Mouse (Mus musculus) thymus, postnatal 36 days (tissue): ENCODE data around the gene Morn1.

Experiments used
- DNase-seq, 2 experiments: peaks; one replicate each; pipeline ENCODE4 v3.0.0; 2022; ENCODE audit warnings: mixed read lengths in 2 of 2

Morn1 gene

GRCm38 (mm10) chr4:155079666-155080065 lies 6.7 kb upstream of the Morn1 start:
- DNase-seq = no peak

GRCm38 (mm10) chr4:155083553-155083952 lies 2.8 kb upstream of the Morn1 start:
- no peak for DNase-seq

- no peak for DNase-seq
Measured at GRCm38 (mm10) chr4:155084351-155084750, 2.0 kb upstream of the Morn1 start.

- DNase-seq = no peak
Measured at GRCm38 (mm10) chr4:155085206-155086107, 920 bp upstream of the Morn1 start.

- DNase-seq = no peak
Measured at GRCm38 (mm10) chr4:155089241-155089640, 2.9 kb downstream of the Morn1 start.

GRCm38 (mm10) chr4:155090147-155090546 lies 3.8 kb downstream of the Morn1 start:
- DNase-seq = no peak

GRCm38 (mm10) chr4:155090688-155091449 lies 4.5 kb downstream of the Morn1 start:
- no peak for DNase-seq

GRCm38 (mm10) chr4:155092718-155093430 lies 6.5 kb downstream of the Morn1 start:
- DNase-seq = no peak

GRCm38 (mm10) chr4:155093431-155094149 lies 7.2 kb downstream of the Morn1 start:
- DNase-seq = no peak

- DNase-seq = peak; percentile 69 to 71
Measured at GRCm38 (mm10) chr4:155094565-155094964, 8.2 kb downstream of the Morn1 start.

- DNase-seq = peak; percentile 71 to 73
Measured at GRCm38 (mm10) chr4:155095238-155095900, 9.0 kb downstream of the Morn1 start.

- DNase-seq = no peak
Measured at GRCm38 (mm10) chr4:155095967-155096366, 9.6 kb downstream of the Morn1 start.

- no peak for DNase-seq
Measured at GRCm38 (mm10) chr4:155097452-155097851, 11.1 kb downstream of the Morn1 start.

GRCm38 (mm10) chr4:155098572-155098971 lies 12.2 kb downstream of the Morn1 start:
- no peak for DNase-seq

- no peak for DNase-seq
Measured at GRCm38 (mm10) chr4:155107886-155108285, 21.5 kb downstream of the Morn1 start.

- no peak for DNase-seq
Measured at GRCm38 (mm10) chr4:155109471-155109870, 23.1 kb downstream of the Morn1 start.

GRCm38 (mm10) chr4:155113766-155114410 lies 27.5 kb downstream of the Morn1 start:
- DNase-seq = no peak

- DNase-seq = no peak
Measured at GRCm38 (mm10) chr4:155116607-155117006, 30.2 kb downstream of the Morn1 start.

- no peak for DNase-seq
Measured at GRCm38 (mm10) chr4:155117396-155117978, 31.1 kb downstream of the Morn1 start.

- no peak for DNase-seq
Measured at GRCm38 (mm10) chr4:155118278-155118677, 31.9 kb downstream of the Morn1 start.

GRCm38 (mm10) chr4:155120038-155120437 lies 33.7 kb downstream of the Morn1 start:
- no peak for DNase-seq
